Mouse (Mus musculus) hindbrain, embryonic 14.5 days (tissue): Measurements from ENCODE around the gene Olfm2. TPM values are rescaled to one million over a fixed set of nuclear protein-coding genes. Genes with fewer than 3 reads are reported as not detected.

ENCODE experiments used
- ATAC-seq: fragments of 200-750 bp; cut with Nextera tagmentation; 2 replicates; pipeline ENCODE4 v1.8.0; 2017; ENCODE audit warnings: moderate number of reproducible peaks, mild to moderate bottlenecking, moderate TSS enrichment, moderate library complexity; ENCODE audit not compliant: low FRiP score
- DNase-seq: peaks from one replicate; pipeline ENCODE4 v3.0.0-alpha.2; 2015; ENCODE audit warnings: low spot score
- H3K27ac ChIP-seq: fragments of 300-500 bp; sonication (generic); 2 replicates; pipeline ENCODE4 v1.5.1; 2014; ENCODE audit warnings: mild to moderate bottlenecking, moderate library complexity
- H3K27me3 ChIP-seq: fragments of 300-500 bp; sonication (generic); 2 replicates; pipeline ENCODE4 v1.6.1; 2014; ENCODE audit warnings: mild to moderate bottlenecking, low read length, mixed read lengths; ENCODE audit not compliant: control insufficient read depth, insufficient read depth
- H3K36me3 ChIP-seq: fragments of 300-500 bp; sonication (generic); replicated peaks from 2 replicates; pipeline ENCODE4 v1.6.1; 2014; ENCODE audit not compliant: control insufficient read depth, insufficient read depth
- H3K4me1 ChIP-seq: fragments of 300-500 bp; sonication (generic); replicated peaks from 2 replicates; pipeline ENCODE4 v1.6.1; 2014; ENCODE audit warnings: antibody characterized with exemption, low read length, mixed read lengths; ENCODE audit not compliant: control insufficient read depth, insufficient read depth
- H3K4me2 ChIP-seq: fragments of 300-500 bp; sonication (generic); replicated peaks from 2 replicates; pipeline ENCODE4 v1.6.1; 2014; ENCODE audit warnings: mild to moderate bottlenecking, moderate library complexity
- H3K4me3 ChIP-seq: fragments of 300-500 bp; sonication (generic); replicated peaks from 2 replicates; pipeline ENCODE4 v1.5.1; 2014; ENCODE audit warnings: mild to moderate bottlenecking, low read length
- H3K9ac ChIP-seq: fragments of 300-500 bp; sonication (generic); 2 replicates; pipeline ENCODE4 v1.6.1; 2014
- H3K9me3 ChIP-seq: fragments of 300-500 bp; sonication (generic); 2 replicates; pipeline ENCODE4 v1.6.1; 2016; ENCODE audit warnings: low read length; ENCODE audit not compliant: control insufficient read depth
- WGBS: fragments of 180-500 bp; shearing (Covaris S2); extraction: QIAGEN DNeasy Blood & Tissue Kit; methylation state at CpG from one replicate; pipeline ENCODE4 v1.1.7; 2014; 5-methylcytosine and 5-hydroxymethylcytosine counted together
- polyA plus RNA-seq: library from polyadenylated mRNA; unstranded; fragments of >200 nt; fragmentation: Nextera tagmentation; extraction: Ambion mirVana; gene quantifications from 2 replicates; pipeline ENCODE4 v1.2.1, GENCODE M21; 2014

The Olfm2 gene
- polyA plus RNA-seq, 1 experiment from 2014 or later: 185 TPM

DNA sequence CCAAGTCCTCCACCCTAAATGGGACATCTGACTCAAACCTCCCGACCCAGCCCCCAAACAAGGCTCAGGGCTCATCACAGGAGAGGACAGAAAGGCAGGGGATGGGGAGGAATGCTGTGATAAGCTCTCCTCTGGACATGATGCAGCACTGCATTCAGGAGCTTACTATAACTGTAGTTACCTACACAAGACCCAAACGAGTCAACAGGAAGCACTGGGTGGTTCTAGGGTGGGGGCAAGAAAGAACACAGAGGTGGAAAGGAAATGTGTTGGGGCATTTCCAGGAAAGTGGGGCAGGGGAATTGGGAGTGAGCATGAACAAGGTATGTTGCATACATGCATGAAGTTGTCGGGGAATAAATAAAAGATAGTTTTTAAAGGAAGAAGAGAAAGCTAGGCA, 11.5 kb downstream of the Olfm2 start:
- no peak for DNase-seq
- no peak overlapping the region for H3K4me3 ChIP-seq
- ATAC-seq: no peak
- H3K4me1 ChIP-seq: no peaks in the 10 kb centered on the region
- no peak overlapping the region for H3K9ac ChIP-seq
- H3K36me3 ChIP-seq: no peaks in the 10 kb centered on the region
- WGBS: 72% methylated on average over 3 of the region's 3 CpGs
- no peak overlapping the region for H3K4me2 ChIP-seq
- H3K9me3 ChIP-seq: no peaks in the 10 kb centered on the region
- H3K27ac ChIP-seq: no peak overlapping the region
- no peaks in the 10 kb centered on the region for H3K27me3 ChIP-seq

DNA sequence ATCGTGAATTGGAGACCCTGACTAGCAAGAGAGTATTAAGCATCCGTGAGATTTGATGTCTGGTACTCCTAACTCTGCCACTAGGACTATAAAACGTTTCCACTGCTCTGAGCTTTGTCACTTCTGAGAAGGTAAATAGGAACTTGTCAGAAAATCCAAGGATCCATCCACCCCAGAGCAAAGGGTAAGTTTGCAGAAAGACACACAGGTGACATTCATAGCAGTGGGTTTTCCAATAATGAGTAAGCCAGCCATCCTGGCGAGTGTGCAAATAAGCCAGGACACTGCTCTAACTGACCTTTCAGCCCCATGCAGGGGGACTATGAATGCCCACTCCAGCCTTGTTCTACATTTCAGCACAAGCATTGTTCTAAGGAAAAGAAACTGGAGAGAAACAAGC, 14.4 kb downstream of the Olfm2 start:
- no peak overlapping the region for H3K4me2 ChIP-seq
- DNase-seq: no peak
- no peak overlapping the region for H3K27ac ChIP-seq
- H3K36me3 ChIP-seq: no peaks in the 10 kb centered on the region
- no peak for ATAC-seq
- H3K27me3 ChIP-seq: no peaks in the 10 kb centered on the region
- no peak overlapping the region for H3K9ac ChIP-seq
- no peaks in the 10 kb centered on the region for H3K9me3 ChIP-seq
- H3K4me1 ChIP-seq: peaks cover 8% of the 10 kb centered on the region; the same call in 1 of the 2 replicates
- WGBS: 63% methylated on average over 4 of the region's 4 CpGs
- H3K4me3 ChIP-seq: no peak overlapping the region

DNA sequence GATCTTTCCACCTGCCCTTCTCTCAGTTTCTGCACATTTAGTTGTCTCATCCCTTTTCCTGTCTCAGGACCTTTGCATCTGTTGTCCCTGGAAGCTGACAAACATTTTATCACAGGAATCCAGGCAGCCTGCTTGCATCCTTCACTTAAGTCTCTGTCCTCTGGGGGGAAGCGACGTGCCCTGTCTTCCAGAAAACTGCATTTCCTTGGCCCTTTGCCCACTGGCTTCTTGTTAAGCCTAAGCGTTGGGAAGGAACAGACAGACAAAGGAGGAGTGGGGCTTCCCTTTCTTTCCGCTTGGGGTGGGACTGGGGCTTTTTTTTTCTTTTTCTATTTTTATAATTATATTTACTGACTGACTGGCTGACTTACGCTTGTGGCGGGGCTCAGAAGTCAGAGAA, 16.7 kb downstream of the Olfm2 start:
- H3K4me3 ChIP-seq: no peak overlapping the region
- no peak overlapping the region for H3K4me2 ChIP-seq
- H3K27me3 ChIP-seq: no peaks in the 10 kb centered on the region
- no peak for ATAC-seq
- peaks cover 28% of the 10 kb centered on the region for H3K4me1 ChIP-seq
- H3K9ac ChIP-seq: no peak overlapping the region
- no peaks in the 10 kb centered on the region for H3K36me3 ChIP-seq
- WGBS: 43% methylated on average over 6 of the region's 6 CpGs
- DNase-seq: no peak
- no peaks in the 10 kb centered on the region for H3K9me3 ChIP-seq
- no peak overlapping the region for H3K27ac ChIP-seq

DNA sequence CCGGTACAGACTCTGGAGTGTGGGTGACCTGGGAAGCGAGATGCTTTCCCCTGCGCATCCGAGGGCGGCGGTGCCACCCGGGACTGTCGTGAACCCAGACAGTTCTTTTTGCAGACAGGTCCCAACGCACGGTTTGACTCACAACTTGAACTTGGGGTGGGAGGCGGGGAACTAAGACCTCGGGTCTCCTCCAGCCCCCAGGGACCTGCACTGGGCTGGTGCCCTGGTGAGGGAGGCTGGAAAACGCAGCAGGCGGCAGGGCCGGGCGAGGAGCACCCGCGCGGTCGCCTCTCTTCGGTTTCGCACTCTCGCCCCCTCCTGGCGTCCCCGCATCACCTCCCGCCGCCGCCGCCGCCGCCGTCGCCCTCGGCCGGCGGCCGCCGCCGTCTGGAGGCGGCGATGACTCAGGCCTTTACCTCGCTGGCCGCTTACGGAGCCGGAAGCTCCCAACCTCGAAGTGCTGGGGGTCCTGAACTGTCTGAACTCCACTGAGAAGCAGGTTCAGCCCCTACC, 18.5 kb downstream of the Olfm2 start:
- Histone ChIP-seq H3K27me3 (no peaks in the 10 kb centered on the region), H3K36me3 (no peaks in the 10 kb centered on the region), H3K4me3 (peak overlapping the region; percentile 54), H3K27ac (peak overlapping the region; percentile 4; the same call in 1 of the 2 replicates), H3K9ac (peak overlapping the region; percentile 70), H3K9me3 (no peaks in the 10 kb centered on the region), H3K4me1 (peaks cover 28% of the 10 kb centered on the region), H3K4me2 (peak overlapping the region; percentile 99)
- ATAC-seq (peak; percentile 68), DNase-seq (peak; percentile 64)
- 1% methylated on average over 38 of the region's 46 CpGs for WGBS

DNA sequence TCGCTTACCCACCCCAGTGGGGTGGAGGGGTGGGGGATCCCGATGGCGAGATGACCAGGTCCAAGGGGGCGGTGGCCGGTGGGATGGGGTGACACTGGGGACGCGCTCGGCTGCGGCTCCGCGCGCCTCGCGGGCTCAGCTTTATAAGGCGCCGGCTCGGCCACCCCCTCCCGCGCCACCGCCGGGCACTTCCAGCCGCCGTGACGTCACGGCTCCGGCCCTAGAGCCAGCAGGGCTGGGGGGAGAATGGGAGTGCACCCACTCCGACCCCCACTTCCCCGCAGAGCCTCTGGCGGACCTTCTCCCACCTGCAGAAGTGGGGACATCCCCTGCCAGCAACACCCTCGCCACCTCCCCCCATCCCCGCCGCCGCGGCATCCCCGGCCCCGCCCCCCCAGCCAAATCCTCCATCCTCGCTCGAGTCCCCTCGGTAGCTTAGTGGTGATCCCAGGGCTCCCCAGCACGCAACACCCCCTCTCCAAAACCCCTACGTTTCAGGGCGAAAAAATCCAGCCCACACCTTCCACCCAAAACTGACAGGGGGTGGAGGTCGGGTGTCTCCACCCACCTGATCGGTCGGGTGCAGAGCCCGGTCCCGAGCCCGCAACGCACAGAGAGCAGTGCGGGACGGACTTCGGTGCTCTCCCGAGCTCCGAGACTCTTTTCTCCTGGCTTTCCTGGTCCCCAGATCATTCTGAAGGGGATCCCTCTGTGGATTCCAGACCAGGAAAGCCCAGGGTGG, 19.1 kb downstream of the Olfm2 start:
- Histone ChIP-seq H3K9ac (peak overlapping the region; percentile 70), H3K4me2 (peak overlapping the region; percentile 99), H3K4me1 (peaks cover 28% of the 10 kb centered on the region), H3K27me3 (no peaks in the 10 kb centered on the region), H3K4me3 (peak overlapping the region; percentile 54), H3K9me3 (no peaks in the 10 kb centered on the region), H3K36me3 (no peaks in the 10 kb centered on the region), H3K27ac (peak overlapping the region; percentile 4; the same call in 1 of the 2 replicates)
- no peak for DNase-seq
- under 1% methylated on average over 51 of the region's 54 CpGs for WGBS
- peak; percentile 59 for ATAC-seq

DNA sequence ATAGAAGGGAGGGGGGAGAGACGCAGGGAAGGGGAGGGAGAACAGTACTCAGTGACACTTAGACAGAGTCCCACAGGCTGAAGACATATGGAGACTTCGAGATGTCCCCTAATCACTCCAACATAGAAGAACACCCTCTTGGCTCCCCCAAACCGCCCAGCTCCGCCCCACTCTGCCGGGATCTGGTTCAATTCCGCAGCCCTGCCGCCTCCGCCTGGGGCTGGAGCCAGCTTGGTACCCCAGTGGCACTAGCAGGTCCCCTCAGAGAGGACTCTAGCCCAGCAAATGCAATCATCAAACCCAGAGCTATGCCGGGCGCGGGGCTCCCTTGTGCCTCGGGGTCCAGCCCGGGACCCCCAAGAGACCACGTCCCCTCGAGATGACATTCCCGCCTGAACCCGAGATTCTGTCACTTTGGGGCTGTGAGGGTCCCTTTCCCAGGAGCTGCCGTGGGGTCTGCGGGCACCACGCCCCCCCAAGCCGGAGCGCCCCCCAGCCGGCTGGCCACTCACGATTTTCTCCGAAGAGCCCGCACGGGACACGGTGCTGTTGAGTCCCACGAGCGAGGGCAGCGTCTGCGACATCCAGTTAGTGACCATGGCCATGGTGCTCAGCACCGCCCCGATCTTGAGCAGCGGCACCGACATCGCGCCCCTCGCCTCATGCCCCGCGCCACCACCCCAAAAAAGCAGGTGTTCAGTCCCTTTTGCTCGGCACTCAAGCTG, 19.9 kb downstream of the Olfm2 start:
- peak overlapping the region; percentile 54 for H3K4me3 ChIP-seq
- ATAC-seq: peak; percentile 19
- no peaks in the 10 kb centered on the region for H3K27me3 ChIP-seq
- H3K9ac ChIP-seq: peak overlapping the region; percentile 70
- H3K4me2 ChIP-seq: peak overlapping the region; percentile 99
- no peaks in the 10 kb centered on the region for H3K36me3 ChIP-seq
- peak overlapping the region; percentile 4; the same call in 1 of the 2 replicates for H3K27ac ChIP-seq
- no peak for DNase-seq
- H3K4me1 ChIP-seq: peaks cover 34% of the 10 kb centered on the region
- 1% methylated on average over 39 of the region's 42 CpGs for WGBS
- no peaks in the 10 kb centered on the region for H3K9me3 ChIP-seq

DNA sequence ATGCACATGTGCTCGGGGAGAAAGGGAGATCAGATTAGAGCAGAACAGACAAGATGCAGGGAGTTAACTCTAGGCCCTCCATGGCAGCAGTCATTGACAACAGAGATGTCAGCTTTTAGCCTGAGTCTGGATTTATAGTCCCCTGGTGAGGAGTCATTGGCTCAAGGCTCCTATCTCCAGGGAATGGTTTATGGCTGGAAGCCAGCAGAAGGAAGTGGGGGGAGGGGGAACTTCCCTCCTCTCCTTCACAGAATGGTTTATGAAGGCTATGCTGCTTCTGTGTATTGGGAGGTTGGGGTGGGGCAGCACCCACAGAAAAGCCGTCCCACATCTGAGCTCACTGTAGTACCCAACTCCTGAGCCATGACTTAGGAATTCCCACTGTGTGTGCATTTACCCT, 24.6 kb downstream of the Olfm2 start:
- H3K27me3 ChIP-seq: no peaks in the 10 kb centered on the region
- H3K4me2 ChIP-seq: no peak overlapping the region
- no peak overlapping the region for H3K4me3 ChIP-seq
- no peak overlapping the region for H3K27ac ChIP-seq
- no peak for DNase-seq
- no peaks in the 10 kb centered on the region for H3K9me3 ChIP-seq
- peaks cover 26% of the 10 kb centered on the region for H3K4me1 ChIP-seq
- no peaks in the 10 kb centered on the region for H3K36me3 ChIP-seq
- ATAC-seq: peak; percentile 56; the same call in 1 of the 2 replicates
- 35% methylated on average over 2 of the region's 2 CpGs for WGBS
- no peak overlapping the region for H3K9ac ChIP-seq

DNA sequence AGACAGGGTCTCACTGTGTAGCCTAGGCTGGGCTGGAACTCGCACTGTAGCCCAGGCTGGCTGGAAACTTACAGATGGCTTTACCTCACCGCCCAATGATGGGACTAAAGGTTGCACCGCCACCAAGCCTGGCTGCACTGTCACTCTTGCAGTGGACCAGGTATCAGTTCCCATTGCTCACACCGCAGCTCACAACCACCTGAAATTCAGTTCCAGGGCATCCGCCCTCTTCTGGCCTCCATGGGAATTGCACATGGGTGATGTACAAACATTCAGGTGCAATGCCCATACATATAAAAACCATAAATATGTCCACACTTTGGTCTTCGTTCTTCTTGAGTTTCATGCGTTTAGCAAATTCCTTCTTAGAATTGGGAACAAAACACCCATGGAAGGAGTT, 30.8 kb downstream of the Olfm2 start:
- no peaks in the 10 kb centered on the region for H3K9me3 ChIP-seq
- DNase-seq (no peak), ATAC-seq (no peak)
- H3K4me2 ChIP-seq: no peak overlapping the region
- H3K27me3 ChIP-seq: no peaks in the 10 kb centered on the region
- no peak overlapping the region for H3K4me3 ChIP-seq
- H3K9ac ChIP-seq: no peak overlapping the region
- no peak overlapping the region for H3K27ac ChIP-seq
- peaks cover 4% of the 10 kb centered on the region; the same call in 1 of the 2 replicates for H3K36me3 ChIP-seq
- WGBS: 78% methylated on average over 7 of the region's 7 CpGs
- H3K4me1 ChIP-seq: peaks cover 16% of the 10 kb centered on the region

DNA sequence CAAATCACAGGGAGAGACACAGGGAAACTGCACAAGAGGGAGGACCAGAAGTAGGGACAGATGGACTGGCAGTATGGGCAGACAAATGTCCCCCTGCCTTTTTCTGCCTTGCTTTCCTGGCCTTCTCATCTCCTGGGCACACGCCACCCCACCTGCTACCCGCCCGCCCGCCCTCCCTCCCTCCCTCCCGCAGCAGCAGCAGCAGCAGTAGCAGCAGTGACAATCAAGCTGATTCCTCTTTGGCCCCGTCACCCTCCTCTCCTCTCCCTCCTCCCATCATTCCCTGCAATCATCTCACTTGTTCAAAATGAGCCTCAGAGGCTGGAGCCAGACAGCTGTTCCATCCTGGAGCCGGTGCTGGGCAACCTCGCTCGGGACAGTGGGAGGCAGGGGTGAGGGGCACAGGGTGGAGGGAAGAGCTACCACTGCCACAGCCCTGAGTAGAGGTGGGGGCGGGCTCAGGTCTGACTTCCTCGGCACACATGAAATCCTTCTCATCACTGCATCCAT, 32.6 kb downstream of the Olfm2 start:
- H3K4me3 ChIP-seq: no peak overlapping the region
- ATAC-seq (peak; percentile 78), DNase-seq (peak; percentile 54)
- no peaks in the 10 kb centered on the region for H3K9me3 ChIP-seq
- no peaks in the 10 kb centered on the region for H3K27me3 ChIP-seq
- peak overlapping the region; percentile 82 for H3K27ac ChIP-seq
- 0 out of 2 replicates have a peak overlapping the region, but pooled peaks have one; percentile 25 for H3K9ac ChIP-seq
- H3K4me2 ChIP-seq: no peak overlapping the region
- H3K4me1 ChIP-seq: peaks cover 16% of the 10 kb centered on the region
- 10% methylated on average over 7 of the region's 11 CpGs for WGBS
- H3K36me3 ChIP-seq: peaks cover 4% of the 10 kb centered on the region; the same call in 1 of the 2 replicates
